In genomic region chr11:79192176-79192575, GRCm38 (mm10) we compare ENCODE assay signal across 9 mouse cellular contexts. TPM values are rescaled to one million over a fixed set of nuclear protein-coding genes. Genes with fewer than 3 reads are reported as not detected.
DNase-seq lines count a peak whose midpoint lies in the region; ATAC-seq and TF ChIP-seq lines count a peak whose summit lies in the region.
"Had no signal": no experiment of that assay in that cellular context is flagged by ENCODE, and none has a peak within 500 bp of the region (broad histone marks: within the 10 kb centered on the region; RNA-seq: fewer than 3 reads in every experiment).

No protein-coding gene starts in this region.

- no peak overlapping the region for H3K9ac ChIP-seq in ES-E14 (ENCODE audit: insufficient read depth, low read depth, low read length, poor library complexity, severe bottlenecking)
- H3K9ac ChIP-seq in midbrain, embryonic 16.5 days (ENCODE audit: low read depth, low read length) = no peak overlapping the region

- peak; percentile 22; the same call in 1 of the 2 replicates for TF ChIP-seq CTCF in cortical plate, adult 2 months (IDR thresholded peaks at IDR 0.05; ENCODE audit: extremely low read depth, insufficient read depth, low read length)

- no peaks in the 10 kb centered on the region for H3K36me3 ChIP-seq in ES-E14 (ENCODE audit: control insufficient read depth, insufficient read depth, low read length, poor library complexity, severe bottlenecking)
- H3K36me3 ChIP-seq in midbrain, embryonic 16.5 days (ENCODE audit: control insufficient read depth, insufficient read depth, low read length) = no peaks in the 10 kb centered on the region

- TF ChIP-seq POLR2A in cortical plate, adult 2 months (IDR thresholded peaks at IDR 0.05; ENCODE audit: extremely low read depth, insufficient read depth, low read length) = no peak

- 90% methylated on average over 1 of the region's 1 CpGs for WGBS in midbrain, embryonic 16.5 days

- ATAC-seq in midbrain, embryonic 16.5 days = no peak

- H3K4me2 ChIP-seq in midbrain, embryonic 16.5 days (ENCODE audit: low read length) = no peak overlapping the region

- H3K4me3 ChIP-seq in ES-E14 (ENCODE audit: insufficient read depth in 1 of 2, low read depth in 1 of 2, low read length in 2 of 2, poor library complexity in 1 of 2, severe bottlenecking in 1 of 2) = no peak overlapping the region
- H3K4me3 ChIP-seq in cortical plate, adult 2 months (ENCODE audit: insufficient read depth, low read length) = no peak overlapping the region
- H3K4me3 ChIP-seq in midbrain, embryonic 16.5 days (ENCODE audit: low read depth, low read length) = no peak overlapping the region
- H3K4me3 ChIP-seq: megakaryocyte, embryonic 14.5 days had no signal

- no peaks in the 10 kb centered on the region for H3K9me3 ChIP-seq in ES-E14 (ENCODE audit: control insufficient read depth, insufficient read depth, low read depth, low read length)
- H3K9me3 ChIP-seq in midbrain, embryonic 16.5 days (replicated peaks; ENCODE audit: control insufficient read depth, low read length, poor library complexity, severe bottlenecking) = no peaks in the 10 kb centered on the region

- H3K27ac ChIP-seq in ES-E14 (ENCODE audit: insufficient read depth, low read depth, low read length, poor library complexity, severe bottlenecking) = no peak overlapping the region
- no peak overlapping the region for H3K27ac ChIP-seq in cortical plate, adult 2 months (ENCODE audit: insufficient read depth, low read length)
- no peak overlapping the region for H3K27ac ChIP-seq in midbrain, embryonic 16.5 days (ENCODE audit: low read length)

- DNase-seq in kidney, postnatal 10 days = peak; percentile 39
- no peak for DNase-seq in kidney, adult 11 months
- DNase-seq in ES-E14 (ENCODE audit: low read depth, low spot score) (peak; percentile 34), MN1 (ENCODE audit: low spot score) (no peak)
- DNase-seq in spleen, adult 12 weeks (ENCODE audit: low spot score) = peak; percentile 17
- no peak for DNase-seq in gastrocnemius, adult 18-20 months (ENCODE audit: low spot score)

- no peaks in the 10 kb centered on the region for H3K4me1 ChIP-seq in ES-E14 (ENCODE audit: control insufficient read depth in 2 of 2, insufficient read depth in 2 of 2, low read length in 2 of 2, poor library complexity in 1 of 2)
- H3K4me1 ChIP-seq in cortical plate, adult 2 months (ENCODE audit: control insufficient read depth, insufficient read depth, low read length) = peaks cover 2% of the 10 kb centered on the region; the same call in 1 of the 2 replicates
- no peaks in the 10 kb centered on the region for H3K4me1 ChIP-seq in midbrain, embryonic 16.5 days (ENCODE audit: control insufficient read depth, insufficient read depth, low read length)

- in situ Hi-C loops in ES-E14 (cut with MboI; ENCODE audit: low sequenced_read_pairs in 2 of 2, unreplicated experiment in 2 of 2) = no loop called here

- no peaks in the 10 kb centered on the region for H3K27me3 ChIP-seq in midbrain, embryonic 16.5 days (ENCODE audit: control insufficient read depth, insufficient read depth, low read depth, low read length)

TF ChIP-seq in ES-E14, 5 proteins besides CTCF, POLR2A, EP300 and RAD21:
- TF ChIP-seq ZC3H11A (IDR thresholded peaks at IDR 0.05; ENCODE audit: borderline replicate concordance, low read depth, low read length) (no peak), MAFK (IDR thresholded peaks at IDR 0.05; ENCODE audit: insufficient read depth, low read depth, low read length) (no peak), ZNF384 (IDR thresholded peaks at IDR 0.05; ENCODE audit: low read depth, low read length) (no peak), HCFC1 (IDR thresholded peaks at IDR 0.05; ENCODE audit: borderline replicate concordance, insufficient read depth, low read length) (no peak), CHD2 (IDR thresholded peaks at IDR 0.05; ENCODE audit: low read depth, low read length) (no peak)

RNA-seq across cellular contexts. Expression of gene Ksr1, which starts 46.0 kb away (rescaled TPM):
- total RNA-seq in ES-E14 (2012; rRNA removed) = 10.7 and 11.3 TPM in 2 replicates
- 32.8 and 39.8 TPM in 2 replicates for polyA plus RNA-seq in cortical plate, adult 2 months (2012; rRNA removed)
- 100 to 1,000 TPM; 103 to 116 TPM for total RNA-seq in gastrocnemius, adult 18-20 months (2021)
- polyA plus RNA-seq in midbrain, embryonic 16.5 days (2015; fragmentation: Nextera tagmentation; extraction: Ambion mirVana) = 4.5 and 5.3 TPM in 2 replicates

Comparison
In these comparisons a context has a peak if more than half of its experiments do, and no peak if none do; other contexts are left out.
1. DNase-seq: peak in kidney, postnatal 10 days (single experiment), ES-E14 (single experiment) and spleen, adult 12 weeks (single experiment); none in kidney, adult 11 months (single experiment), gastrocnemius, adult 18-20 months (single experiment) and MN1 (single experiment).